Mouse (Mus musculus): ENCODE results near the gene Nrxn3.

DNA sequence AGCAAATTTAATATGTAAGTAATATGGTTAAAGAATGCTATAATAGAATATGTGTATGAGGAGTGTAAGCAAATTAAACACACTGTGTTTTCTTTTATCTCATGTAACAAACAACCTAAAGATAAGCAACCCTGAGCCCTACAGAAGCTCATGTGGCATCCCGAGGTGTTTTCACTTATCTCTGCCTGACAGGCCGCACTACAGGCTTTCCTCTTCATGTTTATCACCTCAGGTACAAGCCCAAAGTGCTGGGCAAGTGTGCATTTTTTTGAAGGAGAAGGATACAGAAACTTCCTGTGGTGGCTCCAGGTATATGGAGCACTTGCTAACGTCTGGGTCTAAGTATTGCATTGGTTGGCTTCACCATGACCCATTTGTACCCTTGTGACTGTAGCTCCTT is 998.3 kb downstream of the Nrxn3 start:
- no peak for TF ChIP-seq CTCF (IDR thresholded peaks at IDR 0.05; ENCODE audit: low read depth)
- TF ChIP-seq EP300 (IDR thresholded peaks at IDR 0.05; ENCODE audit: low read depth): no peak

All from liver, postnatal 0 days (tissue).